Mouse (Mus musculus): Measurements from ENCODE around the gene Elk3. TPM values are rescaled to one million over a fixed set of nuclear protein-coding genes. Genes with fewer than 3 reads are reported as not detected.

The Elk3 gene
- total RNA-seq, 2 experiments from 2014 or later = 41.9 to 46.7 TPM

GRCm38 (mm10) chr10:93293621-93294020 is 17.3 kb downstream of the Elk3 start:
- no peak for DNase-seq

GRCm38 (mm10) chr10:93291843-93292242 is 19.1 kb downstream of the Elk3 start:
- peak; percentile 87 for DNase-seq

DNA sequence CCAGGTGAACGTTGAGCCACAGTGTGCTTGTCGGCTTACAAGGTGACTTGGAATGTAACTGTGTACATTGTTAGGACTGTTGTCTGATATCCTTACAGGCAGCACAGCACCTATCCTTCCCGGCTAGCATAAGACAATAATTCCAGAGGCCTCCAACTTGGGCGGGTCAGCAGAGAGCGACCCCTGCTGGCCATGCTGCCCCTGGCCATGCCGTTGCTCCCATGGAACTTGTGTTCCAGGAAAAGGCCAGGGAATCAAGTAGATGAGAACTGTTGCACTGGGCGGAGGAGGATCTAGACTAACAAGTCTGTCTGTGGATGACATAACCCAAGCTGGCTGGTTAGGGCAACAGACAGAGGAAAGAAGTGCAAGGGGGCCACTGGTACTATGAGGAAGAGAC is 19.6 kb downstream of the Elk3 start:
- peak; percentile 69 for DNase-seq

- no peak for DNase-seq
These were observed 21.5 kb downstream of the Elk3 start for GRCm38 (mm10) chr10:93289404-93289803.

GRCm38 (mm10) chr10:93288336-93288735 is 22.6 kb downstream of the Elk3 start:
- no peak for DNase-seq

- no peak for DNase-seq
These were observed 23.3 kb downstream of the Elk3 start for GRCm38 (mm10) chr10:93287551-93288145.

DNA sequence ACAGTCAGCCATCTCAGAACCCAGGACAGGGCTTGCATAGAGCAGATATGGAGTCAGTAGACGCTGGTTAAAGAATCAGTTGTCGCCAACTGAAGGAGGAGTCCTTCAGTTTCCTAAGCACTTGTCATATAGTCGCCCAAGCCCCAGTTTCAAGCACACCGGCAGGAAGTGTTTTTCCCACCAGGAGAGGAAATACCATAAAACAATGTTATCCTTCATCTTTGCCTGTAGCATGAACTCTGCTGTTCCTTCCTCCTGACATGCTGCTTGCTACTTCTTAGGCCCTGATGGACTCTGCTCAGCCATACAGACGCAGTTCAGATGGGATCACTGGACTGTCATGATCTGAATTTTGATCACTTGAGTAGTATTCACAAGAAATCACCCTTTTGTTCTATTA is 25.4 kb downstream of the Elk3 start:
- no peak for DNase-seq

DNA sequence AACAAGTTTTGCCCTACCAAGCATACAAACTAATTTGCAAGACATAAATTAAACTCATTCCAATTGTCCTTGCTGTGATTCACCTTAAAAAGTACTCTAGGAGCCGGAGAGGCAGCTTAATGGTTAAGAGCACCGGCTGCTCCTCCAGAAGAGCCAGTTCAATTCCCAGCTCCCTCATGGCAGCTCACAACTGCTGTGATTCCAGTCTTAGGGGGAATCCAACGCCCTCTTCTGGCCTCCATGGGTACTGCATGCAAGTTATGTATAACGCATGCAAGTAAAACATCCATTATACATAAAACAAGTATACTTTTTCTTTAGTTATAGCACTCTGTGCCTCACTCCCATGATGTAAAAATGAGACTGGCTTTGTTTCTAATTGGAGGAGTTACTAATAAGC is 27.7 kb downstream of the Elk3 start:
- no peak for DNase-seq

GRCm38 (mm10) chr10:93282526-93282964 is 28.4 kb downstream of the Elk3 start:
- peak; percentile 49 for DNase-seq

GRCm38 (mm10) chr10:93281092-93281491 is 29.8 kb downstream of the Elk3 start:
- no peak for DNase-seq

DNA sequence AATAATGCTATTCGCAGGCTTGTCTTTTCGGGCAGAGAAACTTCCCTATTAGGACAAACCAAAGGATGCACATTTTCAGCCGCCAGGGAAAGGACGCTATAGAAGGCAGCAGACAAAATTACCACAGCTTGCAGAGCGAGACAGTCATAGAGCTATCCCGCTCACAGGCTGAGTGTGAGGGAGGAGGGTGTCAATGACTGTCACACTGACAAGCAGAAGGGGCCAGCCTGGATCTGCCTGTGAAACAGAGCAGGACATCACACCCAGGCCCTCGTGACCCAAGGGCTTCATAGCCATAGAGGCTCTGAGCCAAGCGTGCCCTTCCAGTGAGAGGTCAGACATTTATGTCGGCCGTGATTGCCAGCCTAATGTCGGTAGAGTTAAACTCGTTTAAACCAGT is 30.3 kb downstream of the Elk3 start:
- DNase-seq = no peak

GRCm38 (mm10) chr10:93279062-93279461 is 31.9 kb downstream of the Elk3 start:
- no peak for DNase-seq

DNA sequence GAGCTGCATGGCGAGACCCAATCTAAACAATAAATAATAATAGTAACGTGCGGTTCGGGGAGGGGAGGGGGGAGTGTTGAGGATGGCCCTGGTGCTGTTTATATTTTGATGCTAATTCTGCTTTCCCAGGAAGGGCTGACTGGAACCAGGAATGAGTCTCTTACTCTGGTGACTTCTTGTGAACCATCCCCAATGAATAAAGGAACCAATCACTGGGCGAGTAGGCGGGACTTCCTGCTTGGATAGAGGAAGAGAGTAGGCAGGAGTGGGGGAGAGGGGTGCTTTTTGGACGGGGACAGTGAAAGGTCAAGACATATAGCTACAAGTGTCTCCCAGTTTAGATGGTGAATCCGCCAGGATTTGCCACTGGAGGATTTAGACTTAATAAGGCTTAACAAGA is 32.6 kb downstream of the Elk3 start:
- no peak for DNase-seq

- no peak for DNase-seq
These were observed 34.1 kb downstream of the Elk3 start for GRCm38 (mm10) chr10:93276857-93277256.

GRCm38 (mm10) chr10:93276349-93276763 is 34.6 kb downstream of the Elk3 start:
- peak; percentile 68 for DNase-seq

GRCm38 (mm10) chr10:93275212-93276136 is 35.5 kb downstream of the Elk3 start:
- no peak for DNase-seq

GRCm38 (mm10) chr10:93274277-93274696 is 36.6 kb downstream of the Elk3 start:
- no peak for DNase-seq

DNA sequence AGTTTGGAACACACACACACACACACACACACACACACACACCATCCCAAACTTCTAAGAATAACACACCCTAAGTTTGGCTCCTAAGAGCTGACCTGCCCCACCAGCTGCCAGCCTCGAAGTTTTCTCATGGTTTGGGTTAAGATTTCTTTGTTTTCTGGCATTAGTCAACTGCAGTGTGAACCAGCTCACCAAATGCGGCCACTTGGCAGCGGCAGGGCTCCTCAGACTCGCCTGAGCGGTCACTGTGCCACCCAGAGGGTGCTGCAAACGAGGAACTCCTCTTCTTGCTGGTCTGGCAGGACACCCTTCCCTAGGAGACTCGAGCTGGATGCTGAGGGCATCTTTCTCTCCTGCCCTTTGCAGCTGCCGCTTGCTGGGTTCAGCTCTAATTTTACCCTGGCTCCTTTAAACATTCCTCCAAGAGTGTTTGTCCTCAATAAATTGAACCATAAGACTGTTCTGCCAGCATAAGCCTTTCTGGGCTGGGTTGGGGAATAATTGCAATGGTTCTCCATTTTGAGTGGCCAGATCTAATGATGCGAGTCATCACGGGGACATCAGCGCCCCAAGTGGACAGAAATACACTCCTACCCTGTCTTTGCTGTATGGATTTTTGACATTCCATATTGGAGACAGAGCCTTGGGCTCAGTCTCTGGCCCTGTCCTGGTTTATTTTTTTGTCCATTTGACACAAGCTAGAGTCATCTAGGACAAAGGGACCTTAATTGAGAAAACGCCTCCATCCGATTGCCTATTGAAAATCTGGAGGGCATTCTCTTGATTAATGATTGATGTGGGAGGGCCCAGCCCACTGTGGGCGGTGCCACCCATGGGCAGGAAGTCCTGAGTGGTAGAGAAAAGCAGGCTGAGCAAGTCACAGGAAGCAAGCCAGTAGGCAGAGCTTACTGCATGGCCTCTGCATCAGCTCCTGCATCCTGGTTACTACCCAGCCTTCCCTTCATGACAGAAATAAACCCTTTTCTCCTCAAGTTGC is 37.7 kb downstream of the Elk3 start:
- DNase-seq = no peak

- no peak for DNase-seq
These were observed 39.1 kb downstream of the Elk3 start for GRCm38 (mm10) chr10:93271831-93272230.

GRCm38 (mm10) chr10:93270889-93271460 is 40.0 kb downstream of the Elk3 start:
- no peak for DNase-seq

DNA sequence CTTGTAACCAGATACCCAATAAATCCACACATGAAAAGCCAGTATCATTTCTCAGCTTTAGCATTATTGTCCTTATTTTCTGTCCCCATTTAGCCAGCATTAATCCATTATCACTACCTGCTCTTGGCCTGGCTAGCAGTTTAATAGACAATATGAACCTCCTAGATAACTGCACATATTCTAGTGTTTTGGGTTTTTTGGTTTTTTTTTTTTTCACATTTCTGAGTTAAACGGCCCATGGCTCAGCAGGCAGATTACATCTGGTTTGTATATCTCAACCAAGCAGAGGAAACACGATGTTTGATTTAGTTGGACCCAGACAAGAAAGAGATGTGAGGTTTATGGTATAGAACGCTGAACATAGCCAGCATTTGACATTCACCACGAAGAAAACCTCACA is 41.2 kb downstream of the Elk3 start:
- DNase-seq = no peak

DNA sequence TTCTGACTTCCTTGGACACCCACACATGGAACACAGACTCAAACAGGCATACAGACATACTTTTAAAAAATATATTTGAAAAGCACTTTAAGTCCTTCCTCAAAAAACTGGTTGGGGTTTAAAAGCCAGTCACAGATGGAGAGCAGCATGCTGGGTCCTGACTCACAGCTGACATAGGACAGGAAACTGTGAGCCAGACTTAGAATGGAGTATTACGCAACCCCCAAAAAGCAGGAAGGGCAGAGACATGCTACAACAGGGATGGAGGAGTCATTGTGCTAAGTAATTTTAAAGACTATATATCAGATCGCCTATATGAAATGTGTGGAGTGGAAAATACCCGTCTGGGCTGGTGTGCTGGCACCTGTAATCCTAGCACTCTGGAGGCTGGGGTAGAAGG is 42.6 kb downstream of the Elk3 start:
- DNase-seq = no peak
